13 mouse cellular contexts compared by ENCODE assay signal in genomic region chr17:75119422-75119821, GRCm38 (mm10).
DNase-seq lines count a peak whose midpoint lies in the region; ATAC-seq lines count a peak whose summit lies in the region.
"Had no signal": no experiment of that assay in that cellular context is flagged by ENCODE, and none has a peak within 500 bp of the region (broad histone marks: within the 10 kb centered on the region; RNA-seq: fewer than 3 reads in every experiment).

No protein-coding gene starts in this region.

- H3K9ac ChIP-seq in hindbrain, embryonic 16.5 days (ENCODE audit: low read depth, low read length): no peak overlapping the region
- H3K9ac ChIP-seq in lung, embryonic 16.5 days (ENCODE audit: low read length): no peak overlapping the region
- H3K9ac ChIP-seq: neural tube, embryonic 15.5 days had no signal

- no peak overlapping the region for H3K27ac ChIP-seq in hindbrain, embryonic 16.5 days (ENCODE audit: low read depth, low read length)
- no peak overlapping the region for H3K27ac ChIP-seq in hindbrain, embryonic 10.5 days
- H3K27ac ChIP-seq in lung, embryonic 16.5 days (ENCODE audit: low read length): 0 out of 2 replicates have a peak overlapping the region, but pooled peaks have one; percentile 13
- H3K27ac ChIP-seq: neural tube, embryonic 15.5 days had no signal

- no peak overlapping the region for H3K4me2 ChIP-seq in hindbrain, embryonic 16.5 days (ENCODE audit: low read length)
- no peak overlapping the region for H3K4me2 ChIP-seq in lung, embryonic 16.5 days (ENCODE audit: low read depth, low read length)
- H3K4me2 ChIP-seq: neural tube, embryonic 15.5 days had no signal

- H3K9me3 ChIP-seq in hindbrain, embryonic 16.5 days (ENCODE audit: control insufficient read depth, low read length): no peaks in the 10 kb centered on the region
- no peaks in the 10 kb centered on the region for H3K9me3 ChIP-seq in hindbrain, embryonic 10.5 days
- no peaks in the 10 kb centered on the region for H3K9me3 ChIP-seq in lung, embryonic 16.5 days (ENCODE audit: control insufficient read depth, low read length)
- H3K9me3 ChIP-seq: megakaryocyte, embryonic 14.5 days; neural tube, embryonic 15.5 days had no signal

- no peak overlapping the region for H3K4me3 ChIP-seq in hindbrain, embryonic 16.5 days (ENCODE audit: low read length)
- H3K4me3 ChIP-seq in hindbrain, embryonic 10.5 days: no peak overlapping the region
- H3K4me3 ChIP-seq in lung, embryonic 16.5 days (ENCODE audit: low read length): no peak overlapping the region
- H3K4me3 ChIP-seq: erythroblast, embryonic 14.5 days; megakaryocyte, embryonic 14.5 days; neural tube, embryonic 15.5 days had no signal

- no peaks in the 10 kb centered on the region for H3K36me3 ChIP-seq in hindbrain, embryonic 16.5 days (ENCODE audit: control insufficient read depth, insufficient read depth, low read length)
- no peaks in the 10 kb centered on the region for H3K36me3 ChIP-seq in hindbrain, embryonic 10.5 days
- no peaks in the 10 kb centered on the region for H3K36me3 ChIP-seq in lung, embryonic 16.5 days (ENCODE audit: control insufficient read depth, insufficient read depth, low read length)
- H3K36me3 ChIP-seq: neural tube, embryonic 15.5 days had no signal

- no peaks in the 10 kb centered on the region for H3K27me3 ChIP-seq in hindbrain, embryonic 16.5 days (replicated peaks; ENCODE audit: control insufficient read depth, insufficient read depth, low read length)
- no peaks in the 10 kb centered on the region for H3K27me3 ChIP-seq in hindbrain, embryonic 10.5 days (ENCODE audit: insufficient read depth, poor library complexity, severe bottlenecking)
- no peaks in the 10 kb centered on the region for H3K27me3 ChIP-seq in lung, embryonic 16.5 days (ENCODE audit: control insufficient read depth, insufficient read depth, low read depth, low read length)
- H3K27me3 ChIP-seq: megakaryocyte, embryonic 14.5 days; neural tube, embryonic 15.5 days had no signal

- H3K4me1 ChIP-seq in hindbrain, embryonic 16.5 days (ENCODE audit: control insufficient read depth, insufficient read depth, low read depth, low read length): no peaks in the 10 kb centered on the region
- peaks cover 9% of the 10 kb centered on the region; the same call in 1 of the 2 replicates for H3K4me1 ChIP-seq in hindbrain, embryonic 10.5 days (replicated peaks)
- peaks cover 8% of the 10 kb centered on the region; the same call in 1 of the 2 replicates for H3K4me1 ChIP-seq in lung, embryonic 16.5 days (replicated peaks; ENCODE audit: control insufficient read depth, insufficient read depth, low read length)
- H3K4me1 ChIP-seq: neural tube, embryonic 15.5 days had no signal

- ATAC-seq in hindbrain, embryonic 16.5 days: peak; percentile 54
- peak; percentile 59 for ATAC-seq in lung, embryonic 16.5 days (ENCODE audit: low read depth)
- ATAC-seq in hematopoietic stem cell, adult 5-6 weeks (replicated peaks in 1 of 2; ENCODE audit: insufficient read depth in 1 of 2, low FRiP score in 2 of 2, low TSS enrichment in 1 of 2, low read depth in 1 of 2, poor library complexity in 2 of 2, severe bottlenecking in 2 of 2): peak; percentile 83 to 90

- 70% methylated on average over 3 of the region's 3 CpGs for WGBS in hindbrain, embryonic 16.5 days
- 75% methylated on average over 3 of the region's 3 CpGs for WGBS in hindbrain, embryonic 10.5 days
- WGBS in lung, embryonic 16.5 days: 33% methylated on average over 3 of the region's 3 CpGs

- DNase-seq in hindbrain, embryonic 10.5 days (ENCODE audit: low spot score): no peak
- no peak for DNase-seq in lung, postnatal 14 days
- DNase-seq in thymus, postnatal 25 days: no peak
- no peak for DNase-seq in gastrocnemius, postnatal 14 days
- no peak for DNase-seq in ovary, postnatal 14 days (ENCODE audit: low spot score)
- DNase-seq: cerebellum, postnatal 36 days; thymus, adult 2 months had no signal

- intact Hi-C loops in gastrocnemius, postnatal 14 days (cut with DNase I; ENCODE audit: low total_unique reads): no loop called here
